Mouse (Mus musculus) frontal cortex, adult (tissue): Measurements from ENCODE around the gene Gm5726.
"Not testable (repeated sequence)": the region's sequence is repeated elsewhere in the genome, so short reads cannot be mapped to it uniquely, and the experiment has no call there.

ENCODE experiments used
- ATAC-seq: cut with Nextera tagmentation; 2 replicates; pipeline ENCODE4 v1.9.2; 2017; ENCODE audit warnings: mild to moderate bottlenecking, moderate library complexity, mixed read lengths; ENCODE audit not compliant: low TSS enrichment

Gm5726 gene

DNA sequence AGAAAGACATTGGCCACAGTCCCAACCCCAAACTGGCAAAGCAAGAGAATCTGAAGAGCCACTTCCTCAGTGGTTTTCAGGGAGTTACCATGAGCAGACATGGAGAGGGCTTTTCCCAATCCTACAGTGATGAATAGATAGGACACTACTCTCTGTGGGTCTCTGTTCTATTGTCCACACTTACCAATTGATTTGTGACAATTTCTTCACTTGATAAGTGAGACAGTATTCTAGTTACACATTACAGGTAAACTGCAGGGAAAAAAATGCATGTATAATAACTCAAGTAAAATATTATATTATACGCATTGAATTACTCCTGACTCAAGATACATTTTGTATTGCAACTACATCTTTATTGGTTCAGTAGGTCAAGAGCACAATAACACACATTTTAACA is at the start of gene Gm5726:
Gm5726 (minus strand) TSS at position 101 of the 400 bp plus-strand sequence.
- ATAC-seq, result not testable (repeated sequence)

DNA sequence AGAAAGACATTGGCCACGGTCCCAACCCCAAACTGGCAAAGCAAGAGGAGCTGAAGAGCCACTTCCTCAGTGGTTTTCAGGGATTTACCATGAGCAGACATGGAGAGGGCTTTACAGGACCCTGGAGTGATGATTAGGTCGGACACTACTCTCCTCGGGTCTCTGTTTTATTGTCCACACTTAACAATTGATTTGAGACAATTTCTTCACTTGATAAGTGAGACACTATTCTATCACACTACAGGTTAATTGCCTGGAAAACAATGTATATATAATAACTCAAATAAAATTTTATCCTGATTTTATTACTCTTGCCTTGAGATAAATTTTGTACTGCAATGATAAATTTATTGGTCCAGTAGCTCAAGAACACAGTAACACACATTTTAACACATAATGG is 30.6 kb upstream of the Gm5726 start, which contains the start of gene Gm4141:
Gm4141 (minus strand) TSS at position 101 of the 400 bp plus-strand sequence.
- ATAC-seq, result not testable (repeated sequence)

DNA sequence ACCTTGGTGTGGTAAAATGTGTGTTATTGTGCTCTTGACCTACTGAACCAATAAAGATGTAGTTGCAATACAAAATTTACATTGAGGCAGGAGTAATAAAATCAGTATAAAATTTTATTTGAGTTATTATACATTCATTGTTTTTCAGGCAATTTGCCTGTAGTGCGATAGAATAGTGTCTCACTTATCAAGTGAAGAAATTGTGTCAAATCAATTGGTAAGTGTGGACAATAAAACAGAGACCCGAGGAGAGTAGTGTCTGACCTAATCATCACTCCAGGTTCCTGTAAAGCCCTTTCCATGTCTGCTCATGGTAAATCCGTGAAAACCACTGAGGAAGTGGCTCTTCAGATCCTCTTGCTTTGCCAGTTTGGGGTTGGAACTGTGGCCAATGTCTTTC is 12.0 kb downstream of the Gm5726 start, which contains the start of gene Vmn1r104:
Vmn1r104 (plus strand) TSS at position 301 of the 400 bp plus-strand sequence.
- not testable (repeated sequence) for ATAC-seq

DNA sequence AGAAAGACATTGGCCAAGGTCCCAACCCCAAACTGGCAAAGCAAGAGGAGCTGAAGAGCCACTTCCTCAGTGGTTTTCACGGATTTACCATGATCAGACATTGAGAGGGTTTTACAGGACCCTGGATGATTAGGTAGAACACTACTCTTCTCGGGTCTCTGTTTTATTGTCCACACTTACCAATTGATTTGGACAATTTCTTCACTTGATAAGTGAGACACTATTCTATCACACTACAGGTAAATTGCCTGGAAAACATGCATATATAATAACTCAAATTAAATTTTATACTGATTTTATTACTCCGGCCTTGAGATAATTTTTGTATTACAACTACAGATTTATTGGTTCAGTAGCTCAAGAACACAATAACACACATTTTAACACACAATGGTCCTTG is 35.1 kb downstream of the Gm5726 start, which contains the start of gene Vmn1r103:
Vmn1r103 (minus strand) TSS at position 101 of the 400 bp plus-strand sequence.
- ATAC-seq, result not testable (repeated sequence)
